Mouse (Mus musculus): ENCODE measurements around the gene Fam221a. TPM values are rescaled to one million over a fixed set of nuclear protein-coding genes. Genes with fewer than 3 reads are reported as not detected.

The Fam221a gene
- polyA plus RNA-seq, 2 experiments: 6.9 to 15.7 TPM

DNA sequence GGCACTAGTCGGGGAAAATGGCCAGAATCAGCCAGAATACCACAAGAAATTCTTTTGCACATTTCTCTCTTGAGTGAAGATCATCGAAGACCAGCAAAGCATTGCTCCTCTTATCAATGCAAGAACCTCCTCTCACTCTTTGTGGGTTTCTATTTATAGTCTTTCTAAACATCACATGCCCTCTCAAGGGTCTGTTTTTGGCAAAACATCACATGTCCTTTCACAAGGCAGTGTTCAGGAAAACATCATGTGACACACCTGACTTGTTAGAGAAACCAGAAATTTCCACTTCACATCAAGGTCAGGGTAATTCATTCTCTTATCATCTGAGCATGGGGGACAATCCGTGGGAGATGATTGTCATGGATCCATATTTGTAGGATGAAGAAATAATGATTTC lies 12.9 kb upstream of the Fam221a start:
- no peak for TF ChIP-seq POLR2A (IDR thresholded peaks at IDR 0.05; ENCODE audit: borderline replicate concordance, extremely low read depth, insufficient read depth, insufficient read length)
- Histone ChIP-seq H3K9ac (ENCODE audit: low read depth, low read length, severe bottlenecking) (no peak overlapping the region), H3K9me3 (ENCODE audit: control insufficient read depth, low read length) (no peaks in the 10 kb centered on the region), H3K4me2 (replicated peaks; ENCODE audit: low read depth, low read length, severe bottlenecking) (no peak overlapping the region), H3K36me3 (ENCODE audit: control insufficient read depth, insufficient read depth, low read length) (no peaks in the 10 kb centered on the region), H3K27me3 (ENCODE audit: control insufficient read depth, insufficient read depth, low read length) (no peaks in the 10 kb centered on the region), H3K27ac (replicated peaks; ENCODE audit: low read depth, low read length) (no peak overlapping the region), H3K4me1 (ENCODE audit: control insufficient read depth, insufficient read depth, low read length) (no peaks in the 10 kb centered on the region), H3K4me3 (replicated peaks; ENCODE audit: low read length) (no peak overlapping the region)
- ATAC-seq (ENCODE audit: low FRiP score, low read depth): no peak
- DNase-seq (ENCODE audit: low spot score): no peak
- WGBS: 84% methylated on average over 3 of the region's 3 CpGs

- Histone ChIP-seq H3K4me1 (ENCODE audit: control insufficient read depth, insufficient read depth, low read length) (no peaks in the 10 kb centered on the region), H3K4me3 (replicated peaks; ENCODE audit: low read length) (no peak overlapping the region), H3K4me2 (replicated peaks; ENCODE audit: low read depth, low read length, severe bottlenecking) (no peak overlapping the region), H3K36me3 (ENCODE audit: control insufficient read depth, insufficient read depth, low read length) (no peaks in the 10 kb centered on the region), H3K27me3 (ENCODE audit: control insufficient read depth, insufficient read depth, low read length) (no peaks in the 10 kb centered on the region), H3K27ac (replicated peaks; ENCODE audit: low read depth, low read length) (no peak overlapping the region), H3K9me3 (ENCODE audit: control insufficient read depth, low read length) (no peaks in the 10 kb centered on the region), H3K9ac (ENCODE audit: low read depth, low read length, severe bottlenecking) (no peak overlapping the region)
- WGBS: 74% methylated on average over 4 of the region's 4 CpGs
- no peak for TF ChIP-seq POLR2A (IDR thresholded peaks at IDR 0.05; ENCODE audit: borderline replicate concordance, extremely low read depth, insufficient read depth, insufficient read length)
- DNase-seq (ENCODE audit: low spot score) (no peak), ATAC-seq (ENCODE audit: low FRiP score, low read depth) (no peak)
Measured at GRCm38 (mm10) chr6:49355171-49355570, 12.4 kb upstream of the Fam221a start.

DNA sequence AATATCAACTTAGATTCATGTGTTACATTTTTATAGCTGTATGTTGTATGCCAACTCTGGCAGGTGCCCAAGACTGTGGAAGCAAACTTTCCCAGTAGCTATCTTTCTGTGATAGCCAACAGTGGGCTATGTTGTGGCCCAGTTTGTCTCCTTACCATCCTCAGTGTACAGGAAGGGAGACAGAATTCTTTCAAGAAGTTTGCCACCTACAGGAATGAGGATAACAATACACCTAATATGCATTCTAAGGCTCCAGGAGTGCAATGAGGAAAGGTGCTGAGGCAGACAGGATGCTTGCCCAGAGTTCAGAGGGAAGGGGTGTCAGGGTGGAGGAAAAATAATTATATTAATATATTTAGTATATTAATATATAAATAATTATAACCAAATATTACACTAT lies 7.1 kb upstream of the Fam221a start:
- Histone ChIP-seq H3K4me3 (replicated peaks; ENCODE audit: low read length) (no peak overlapping the region), H3K9ac (ENCODE audit: low read depth, low read length, severe bottlenecking) (no peak overlapping the region), H3K27me3 (ENCODE audit: control insufficient read depth, insufficient read depth, low read length) (no peaks in the 10 kb centered on the region), H3K9me3 (ENCODE audit: control insufficient read depth, low read length) (no peaks in the 10 kb centered on the region), H3K4me1 (ENCODE audit: control insufficient read depth, insufficient read depth, low read length) (no peaks in the 10 kb centered on the region), H3K27ac (replicated peaks; ENCODE audit: low read depth, low read length) (no peak overlapping the region), H3K4me2 (replicated peaks; ENCODE audit: low read depth, low read length, severe bottlenecking) (no peak overlapping the region), H3K36me3 (ENCODE audit: control insufficient read depth, insufficient read depth, low read length) (no peaks in the 10 kb centered on the region)
- no peak for TF ChIP-seq POLR2A (IDR thresholded peaks at IDR 0.05; ENCODE audit: borderline replicate concordance, extremely low read depth, insufficient read depth, insufficient read length)
- ATAC-seq (ENCODE audit: low FRiP score, low read depth): no peak
- DNase-seq (ENCODE audit: low spot score): no peak

DNA sequence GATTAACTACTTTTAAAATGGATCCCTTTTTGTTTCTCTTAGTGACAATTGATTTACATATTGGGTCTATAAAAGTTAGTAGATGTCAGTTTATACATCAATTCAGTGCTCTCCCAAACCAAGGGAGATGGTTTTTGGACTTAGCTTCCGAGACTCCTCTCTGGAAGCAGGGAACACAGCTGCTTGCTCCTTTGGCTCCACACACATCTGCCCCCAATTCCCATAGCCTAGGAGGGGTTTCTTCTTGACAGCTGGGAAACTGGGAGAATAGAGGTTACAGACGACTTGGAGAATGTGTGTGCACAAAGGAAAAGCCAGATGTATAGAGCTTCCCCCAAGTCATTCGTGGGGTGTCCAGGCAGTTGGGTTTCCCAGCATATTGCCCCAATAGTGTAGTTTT lies 673 bp downstream of the Fam221a start:
- H3K9me3 ChIP-seq (ENCODE audit: control insufficient read depth, low read length): no peaks in the 10 kb centered on the region
- peak overlapping the region; percentile 63 for H3K9ac ChIP-seq (ENCODE audit: low read depth, low read length, severe bottlenecking)
- TF ChIP-seq POLR2A (IDR thresholded peaks at IDR 0.05; ENCODE audit: borderline replicate concordance, extremely low read depth, insufficient read depth, insufficient read length): no peak
- H3K4me2 ChIP-seq (replicated peaks; ENCODE audit: low read depth, low read length, severe bottlenecking): peak overlapping the region; percentile 90
- peak overlapping the region; percentile 65 for H3K4me3 ChIP-seq (replicated peaks; ENCODE audit: low read length)
- DNase-seq (ENCODE audit: low spot score) (peak; percentile 20), ATAC-seq (ENCODE audit: low FRiP score, low read depth) (no peak)
- no peaks in the 10 kb centered on the region for H3K36me3 ChIP-seq (ENCODE audit: control insufficient read depth, insufficient read depth, low read length)
- no peaks in the 10 kb centered on the region for H3K27me3 ChIP-seq (ENCODE audit: control insufficient read depth, insufficient read depth, low read length)
- H3K27ac ChIP-seq (replicated peaks; ENCODE audit: low read depth, low read length): peak overlapping the region; percentile 69; the same call in 1 of the 2 replicates
- WGBS: 26% methylated on average over 3 of the region's 3 CpGs
- H3K4me1 ChIP-seq (ENCODE audit: control insufficient read depth, insufficient read depth, low read length): peaks cover 10% of the 10 kb centered on the region

DNA sequence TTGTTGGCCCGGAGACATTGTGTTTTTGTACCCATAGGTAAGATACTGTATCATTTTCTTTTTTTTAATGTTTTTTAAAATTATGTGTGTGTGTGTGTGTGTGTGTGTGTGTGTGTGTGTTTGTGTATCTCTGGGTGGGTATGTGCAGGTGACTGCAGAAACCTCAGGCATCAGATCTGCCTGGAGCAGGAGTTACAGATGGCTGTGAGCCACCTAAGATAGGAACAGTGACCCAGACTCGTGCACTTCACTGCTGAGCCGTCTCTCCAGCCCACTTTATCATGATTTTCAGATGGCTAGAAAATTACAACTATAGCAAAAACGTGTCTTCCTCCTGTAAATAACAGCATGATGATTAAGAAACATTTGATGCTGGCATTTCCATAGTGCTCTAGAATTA lies 5.2 kb downstream of the Fam221a start:
- H3K27me3 ChIP-seq (ENCODE audit: control insufficient read depth, insufficient read depth, low read length): no peaks in the 10 kb centered on the region

DNA sequence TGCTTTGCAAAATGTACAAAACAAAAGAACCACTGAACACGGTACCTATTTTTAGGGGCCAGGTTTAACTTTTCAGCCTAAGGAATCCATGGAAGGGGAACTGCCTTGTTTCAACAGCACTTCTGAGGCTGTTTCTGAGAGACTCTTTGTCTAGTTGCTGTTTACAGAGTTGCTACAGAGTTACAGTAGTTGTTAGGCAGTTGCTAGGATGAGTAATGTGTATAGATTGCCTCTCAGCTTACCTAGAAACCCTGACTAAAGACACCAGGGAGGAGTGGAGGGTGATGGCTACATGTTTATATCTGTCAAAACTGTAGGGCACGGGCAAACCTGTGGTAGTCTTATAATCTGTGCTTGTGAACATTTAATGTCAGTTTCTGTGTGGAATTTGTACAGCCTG lies 6.4 kb downstream of the Fam221a start:
- ATAC-seq (ENCODE audit: low FRiP score, low read depth) (no peak), DNase-seq (ENCODE audit: low spot score) (no peak)
- 75% methylated on average over 2 of the region's 2 CpGs for WGBS
- no peak overlapping the region for H3K27ac ChIP-seq (replicated peaks; ENCODE audit: low read depth, low read length)
- H3K4me2 ChIP-seq (replicated peaks; ENCODE audit: low read depth, low read length, severe bottlenecking): no peak overlapping the region
- H3K9me3 ChIP-seq (ENCODE audit: control insufficient read depth, low read length): no peaks in the 10 kb centered on the region
- no peak overlapping the region for H3K9ac ChIP-seq (ENCODE audit: low read depth, low read length, severe bottlenecking)
- no peaks in the 10 kb centered on the region; the same call in 1 of the 2 replicates for H3K36me3 ChIP-seq (ENCODE audit: control insufficient read depth, insufficient read depth, low read length)
- H3K4me3 ChIP-seq (replicated peaks; ENCODE audit: low read length): no peak overlapping the region
- H3K27me3 ChIP-seq (ENCODE audit: control insufficient read depth, insufficient read depth, low read length): no peaks in the 10 kb centered on the region
- H3K4me1 ChIP-seq (ENCODE audit: control insufficient read depth, insufficient read depth, low read length): peaks cover under 1% of the 10 kb centered on the region; the same call in 1 of the 2 replicates
- no peak for TF ChIP-seq POLR2A (IDR thresholded peaks at IDR 0.05; ENCODE audit: borderline replicate concordance, extremely low read depth, insufficient read depth, insufficient read length)

More for the DNA sequence above, 5.2 kb downstream of the Fam221a start:
- DNase-seq (ENCODE audit: low spot score) (no peak), ATAC-seq (ENCODE audit: low FRiP score, low read depth) (no peak)
- Histone ChIP-seq H3K4me3 (replicated peaks; ENCODE audit: low read length) (no peak overlapping the region), H3K4me1 (ENCODE audit: control insufficient read depth, insufficient read depth, low read length) (peaks cover 10% of the 10 kb centered on the region), H3K4me2 (replicated peaks; ENCODE audit: low read depth, low read length, severe bottlenecking) (no peak overlapping the region), H3K9me3 (ENCODE audit: control insufficient read depth, low read length) (no peaks in the 10 kb centered on the region), H3K27ac (replicated peaks; ENCODE audit: low read depth, low read length) (no peak overlapping the region), H3K9ac (ENCODE audit: low read depth, low read length, severe bottlenecking) (no peak overlapping the region), H3K36me3 (ENCODE audit: control insufficient read depth, insufficient read depth, low read length) (no peaks in the 10 kb centered on the region)
- 78% methylated on average over 4 of the region's 4 CpGs for WGBS
- TF ChIP-seq POLR2A (IDR thresholded peaks at IDR 0.05; ENCODE audit: borderline replicate concordance, extremely low read depth, insufficient read depth, insufficient read length): no peak

Data from limb, embryonic 14.5 days (tissue).